Mouse (Mus musculus) brain, embryonic 14.5 days (tissue): ENCODE measurements around the gene Bcan. TPM values are rescaled to one million over a fixed set of nuclear protein-coding genes. Genes with fewer than 3 reads are reported as not detected.

Experiments used
- DNase-seq: peaks from one replicate; pipeline ENCODE4 v3.0.0-alpha.2; 2011; ENCODE audit warnings: low read depth
- CTCF ChIP-seq: fragments of 200-500 bp; IDR thresholded peaks from 2 replicates; pipeline ENCODE4 v1.5.1; 2012; ENCODE audit warnings: inconsistent platforms, mild to moderate bottlenecking, moderate library complexity, borderline replicate concordance; ENCODE audit not compliant: insufficient read depth, insufficient read length; ENCODE audit errors: extremely low read depth
- POLR2A ChIP-seq: fragments of 200-500 bp; IDR thresholded peaks from 2 replicates; pipeline ENCODE4 v1.6.1; 2012; ENCODE audit warnings: mild to moderate bottlenecking, inconsistent platforms, borderline replicate concordance; ENCODE audit not compliant: poor library complexity, insufficient read depth, insufficient read length, severe bottlenecking; ENCODE audit errors: extremely low read depth
- polyA plus RNA-seq: library from polyadenylated mRNA; depleted of rRNA; stranded (reverse); fragments of >200 nt; gene quantifications from 2 replicates; pipeline ENCODE4 v1.2.3, GENCODE M21; 2012

Bcan gene
- polyA plus RNA-seq, 1 experiment, result 62.0 TPM

GRCm38 (mm10) chr3:87995331-87995730, 4.7 kb downstream of the Bcan start:
- DNase-seq, result no peak
- TF ChIP-seq POLR2A, result no peak
- TF ChIP-seq CTCF, result no peak

DNA sequence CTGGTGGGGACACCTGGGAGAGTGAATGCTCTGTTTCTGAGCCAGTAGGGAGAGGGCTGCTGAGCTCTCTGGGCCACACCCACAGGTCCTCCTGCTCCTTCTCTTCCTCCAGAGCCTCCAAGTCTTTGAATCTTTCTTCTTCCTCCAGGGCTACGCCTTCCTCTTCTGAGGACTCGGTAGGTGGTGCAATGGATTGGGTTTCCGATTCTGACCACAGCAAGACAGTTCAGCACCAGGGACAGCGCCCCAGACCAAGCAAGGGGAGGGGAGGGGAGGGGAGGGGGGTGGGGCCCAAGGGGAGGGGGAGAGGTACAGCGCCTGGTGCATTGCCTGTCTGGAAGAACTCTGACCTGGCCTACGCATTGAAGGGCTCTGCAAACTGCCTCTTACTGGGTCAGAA, 6.6 kb downstream of the Bcan start:
- DNase-seq, result no peak
- TF ChIP-seq CTCF (no peak), POLR2A (no peak)

- DNase-seq, result no peak
- TF ChIP-seq POLR2A, result no peak
- TF ChIP-seq CTCF, result no peak
Measured at GRCm38 (mm10) chr3:87989935-87990334, 10.1 kb downstream of the Bcan start.

- DNase-seq, result peak; percentile 59
Measured at GRCm38 (mm10) chr3:87988068-87988467, 12.0 kb downstream of the Bcan start.

DNA sequence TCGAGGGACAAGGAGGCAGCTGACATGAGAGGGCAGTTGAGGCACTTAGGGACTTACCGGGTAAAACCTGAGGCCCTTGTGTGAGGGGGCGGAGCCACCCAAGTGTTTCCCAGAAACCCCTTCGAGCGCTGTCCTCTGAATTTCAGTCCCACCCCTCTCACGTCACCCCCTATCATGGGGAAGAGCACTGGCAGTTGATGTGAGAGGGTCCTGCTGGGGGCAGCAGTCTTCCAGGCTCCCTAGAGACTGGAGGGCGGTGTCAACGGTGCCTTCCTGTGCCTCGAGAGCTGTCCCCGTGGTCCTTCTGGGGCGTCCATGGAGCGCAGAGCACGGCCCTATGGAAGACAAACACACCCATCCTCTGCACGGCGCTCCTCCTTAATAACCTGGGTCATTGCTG, 12.4 kb downstream of the Bcan start:
- peak; percentile 68; the same call in 1 of the 2 replicates for TF ChIP-seq POLR2A
- no peak for TF ChIP-seq CTCF
- DNase-seq, result peak; percentile 96

More at GRCm38 (mm10) chr3:87988068-87988467, 12.0 kb downstream of the Bcan start:
- TF ChIP-seq CTCF (peak; percentile 16; the same call in 1 of the 2 replicates), POLR2A (no peak)

- DNase-seq, result peak; percentile 98
- TF ChIP-seq POLR2A, result no peak
- TF ChIP-seq CTCF, result peak; percentile 98
Measured at GRCm38 (mm10) chr3:87986868-87987267, 13.2 kb downstream of the Bcan start.

GRCm38 (mm10) chr3:87985505-87986320, 14.3 kb downstream of the Bcan start:
- DNase-seq, result peak; percentile 74
- TF ChIP-seq POLR2A (no peak), CTCF (no peak)

DNA sequence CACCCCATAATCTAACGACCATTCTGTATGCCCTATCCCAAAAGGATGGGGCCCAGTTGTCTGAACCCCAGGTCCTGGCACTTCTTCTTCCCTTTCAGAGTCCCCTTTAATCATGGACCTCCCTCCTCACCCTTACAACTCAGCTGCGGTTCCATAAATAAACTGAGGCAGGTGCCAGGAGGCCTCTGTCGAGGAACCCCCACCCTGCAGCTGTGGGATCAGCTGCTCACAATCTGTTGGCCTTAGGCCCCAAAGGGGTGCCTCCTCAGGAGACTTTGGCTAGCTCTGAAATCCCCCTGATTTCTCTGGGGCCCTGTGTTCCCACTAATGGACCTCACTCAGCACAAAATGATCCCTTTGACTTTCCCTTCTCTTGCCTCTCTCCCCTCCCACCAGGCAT, 15.9 kb downstream of the Bcan start:
- TF ChIP-seq CTCF, result no peak
- no peak for TF ChIP-seq POLR2A
- no peak for DNase-seq

DNA sequence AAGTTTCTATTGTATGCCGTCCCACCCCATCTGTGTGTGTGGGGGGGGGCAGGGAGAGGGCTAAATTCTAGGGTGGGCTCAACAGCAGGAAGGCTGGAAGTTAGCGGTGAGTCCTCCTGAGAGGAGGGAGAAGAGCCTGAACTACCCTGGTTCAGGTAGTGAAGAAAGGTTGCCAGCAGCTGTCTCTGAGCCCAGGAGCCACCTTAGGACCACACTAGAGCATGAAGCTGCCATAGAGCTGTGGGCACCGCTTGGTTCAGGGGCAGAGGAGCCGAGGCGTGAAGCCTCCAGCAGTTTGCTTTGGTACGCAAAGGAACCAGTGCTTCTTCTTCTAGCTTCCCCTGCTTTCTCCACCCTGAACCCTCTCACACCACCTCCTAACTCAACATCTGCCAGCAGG, 16.4 kb downstream of the Bcan start:
- TF ChIP-seq POLR2A (no peak), CTCF (no peak)

DNA sequence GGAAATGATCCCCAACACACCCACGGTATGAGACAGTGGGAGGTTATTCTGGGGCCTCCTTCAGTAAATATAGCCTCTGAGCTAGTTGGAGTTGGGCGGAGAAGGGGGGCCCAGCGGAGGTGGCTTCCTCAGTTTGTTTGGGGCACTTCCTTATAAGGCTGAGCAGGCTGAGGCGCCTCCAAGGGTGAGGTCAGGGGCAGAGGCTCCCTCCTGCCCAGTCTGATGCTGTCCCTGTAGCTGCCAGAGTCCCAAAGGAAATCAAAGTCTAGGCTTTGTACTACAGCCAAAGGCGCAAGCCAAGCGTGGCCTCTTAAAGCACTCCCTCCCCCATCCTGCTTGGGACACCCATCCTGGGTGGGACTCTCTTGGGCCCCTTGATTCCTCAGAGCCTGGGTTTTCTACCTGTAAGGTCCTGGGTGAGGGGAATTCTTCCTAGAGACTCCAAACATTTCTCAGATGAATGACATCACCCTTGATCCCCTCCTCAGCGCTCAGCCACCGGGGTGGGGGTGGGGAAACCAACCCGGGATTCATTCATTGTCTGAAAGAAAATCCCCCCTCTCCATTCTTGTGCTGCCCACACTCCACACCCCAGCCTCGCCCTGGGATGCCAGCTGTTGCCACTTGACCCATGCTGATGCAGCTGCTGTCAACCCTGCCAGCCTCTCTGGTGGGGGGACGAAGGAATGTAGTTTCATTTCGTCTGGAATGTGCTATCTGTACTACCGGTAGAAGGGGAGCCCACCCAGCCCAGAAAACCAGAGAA, 17.0 kb downstream of the Bcan start:
- DNase-seq, result peak; percentile 74
- TF ChIP-seq CTCF (no peak), POLR2A (no peak)

More for the DNA sequence above, 16.4 kb downstream of the Bcan start:
- DNase-seq, result no peak

GRCm38 (mm10) chr3:87981894-87982835, 17.9 kb downstream of the Bcan start:
- peak; percentile 56 for DNase-seq
- no peak for TF ChIP-seq POLR2A
- no peak for TF ChIP-seq CTCF

- no peak for TF ChIP-seq CTCF
- no peak for TF ChIP-seq POLR2A
Measured at GRCm38 (mm10) chr3:87981214-87981760, 18.7 kb downstream of the Bcan start.

DNA sequence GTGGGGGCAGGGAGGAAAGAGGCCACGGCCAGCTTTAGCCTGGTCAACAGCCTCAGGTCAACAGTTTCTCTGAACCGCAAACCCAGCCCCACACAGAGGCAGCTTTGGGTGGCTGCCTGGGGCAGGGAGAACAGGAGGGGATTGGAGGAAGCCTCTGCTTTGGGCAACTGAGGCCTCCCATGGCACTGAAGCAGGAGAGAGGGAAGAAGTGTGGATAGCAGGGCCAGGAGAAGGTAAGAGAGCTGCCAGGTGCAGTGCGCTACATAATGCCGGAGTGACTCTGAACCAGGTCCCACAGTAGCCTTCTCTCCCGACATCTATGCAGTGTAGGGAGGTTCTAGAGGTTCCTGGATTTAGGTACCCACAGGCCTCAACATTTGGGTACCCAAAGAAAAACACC, 19.3 kb downstream of the Bcan start:
- TF ChIP-seq POLR2A (no peak), CTCF (no peak)
- no peak for DNase-seq

More at GRCm38 (mm10) chr3:87981214-87981760, 18.7 kb downstream of the Bcan start:
- no peak for DNase-seq

- DNase-seq, result no peak
- no peak for TF ChIP-seq POLR2A
- no peak for TF ChIP-seq CTCF
Measured at GRCm38 (mm10) chr3:87980085-87980484, 19.9 kb downstream of the Bcan start.
